Mouse (Mus musculus): ENCODE results near the gene Cmah.

- TF ChIP-seq POLR2A (IDR thresholded peaks at IDR 0.05; ENCODE audit: borderline replicate concordance, extremely low read depth, low read depth, low read length) (no peak), CTCF (IDR thresholded peaks at IDR 0.05; ENCODE audit: insufficient read depth, low read length) (no peak)
These were observed 129.2 kb downstream of the Cmah start for GRCm38 (mm10) chr13:24456385-24456784.

All from lung, adult 2 months (tissue).